Mouse (Mus musculus) telencephalon, adult 2 months (tissue): ENCODE results near the gene Ppp1r27.
"Not testable (repeated sequence)": the region's sequence is repeated elsewhere in the genome, so short reads cannot be mapped to it uniquely, and the experiment has no call there.

Experiments
- DNase-seq: peaks from one replicate; pipeline ENCODE4 v3.0.0-alpha.2; 2011; ENCODE audit warnings: low read depth, low spot score

Ppp1r27 gene

DNA sequence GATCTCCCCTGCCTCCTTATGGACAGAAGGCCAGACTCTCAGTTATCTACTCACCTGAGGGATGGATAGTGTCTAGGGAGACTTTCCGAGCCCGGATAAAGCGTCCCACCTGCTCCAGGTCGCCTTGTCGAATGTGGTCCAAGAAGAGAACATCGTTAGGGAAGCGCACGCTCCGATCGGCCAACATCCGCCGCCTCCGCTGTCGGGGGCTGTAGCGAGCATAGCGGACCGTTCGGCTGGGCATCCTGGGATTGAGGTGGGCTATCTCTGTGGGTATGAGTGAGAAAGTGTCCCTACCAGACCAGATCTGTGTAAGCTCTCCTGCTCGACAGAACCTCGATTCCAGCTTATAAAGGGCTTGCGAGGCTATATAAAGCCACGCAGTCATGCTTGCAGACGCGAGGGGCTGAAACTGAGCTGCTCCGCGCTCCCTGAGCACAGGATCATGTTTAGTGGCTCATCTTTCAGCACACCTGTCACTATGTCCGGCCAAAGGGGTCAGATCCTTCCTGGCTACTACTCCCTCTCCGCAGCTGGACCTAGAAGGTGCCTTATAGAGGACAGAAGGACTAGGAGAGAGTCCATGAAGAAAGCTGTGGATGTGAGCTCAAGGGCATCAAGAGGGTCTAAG lies at the start of gene Ppp1r27:
Gene Ppp1r27, minus strand, starts transcription at position 323 of the 631 bp plus-strand sequence.
- DNase-seq, result no peak

DNA sequence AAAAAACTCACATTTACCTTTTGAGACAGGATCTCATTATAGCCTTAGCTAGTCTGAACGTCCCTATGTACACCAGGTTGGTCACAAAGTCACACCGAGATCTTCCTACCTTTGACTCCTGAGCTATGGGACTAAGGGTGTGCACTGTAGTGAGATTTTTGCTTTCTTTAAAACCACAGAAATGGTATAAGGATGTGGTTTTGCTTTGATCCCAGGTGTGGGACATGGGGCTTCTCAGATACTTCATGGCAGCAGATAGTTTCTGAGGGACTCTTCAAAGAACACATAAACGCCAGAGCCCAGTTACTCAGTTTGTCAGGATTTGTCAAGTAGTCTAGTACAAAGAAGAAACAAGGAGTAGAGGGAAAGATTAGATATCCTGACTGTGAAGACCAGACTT lies 49.8 kb upstream of the Ppp1r27 start:
- DNase-seq, result no peak

DNA sequence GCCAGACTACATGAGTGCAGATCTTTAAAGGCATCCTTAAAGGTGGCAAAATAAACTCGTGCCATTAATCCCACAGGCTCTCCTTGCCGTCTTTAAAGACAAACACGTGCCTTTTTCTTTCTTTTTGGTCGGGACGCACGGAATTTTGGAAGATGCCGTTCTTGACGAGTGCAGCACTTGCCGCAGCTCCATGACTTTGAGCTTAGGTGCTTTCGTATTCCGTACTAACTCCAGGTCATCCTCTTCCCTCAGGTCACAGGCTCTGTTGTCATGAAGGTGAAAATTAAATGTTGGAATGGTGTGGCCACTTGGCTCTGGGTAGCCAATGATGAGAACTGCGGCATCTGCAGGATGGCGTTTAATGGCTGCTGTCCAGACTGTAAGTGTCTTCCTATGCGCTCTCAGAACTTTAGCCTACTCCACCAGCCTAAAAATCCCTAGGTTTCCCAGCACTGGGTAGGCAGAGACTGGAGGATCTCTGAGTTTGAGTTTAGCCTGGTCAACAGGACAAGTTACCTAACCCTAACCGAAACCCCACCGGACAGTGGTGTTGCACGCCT lies 48.1 kb upstream of the Ppp1r27 start:
- no peak for DNase-seq

DNA sequence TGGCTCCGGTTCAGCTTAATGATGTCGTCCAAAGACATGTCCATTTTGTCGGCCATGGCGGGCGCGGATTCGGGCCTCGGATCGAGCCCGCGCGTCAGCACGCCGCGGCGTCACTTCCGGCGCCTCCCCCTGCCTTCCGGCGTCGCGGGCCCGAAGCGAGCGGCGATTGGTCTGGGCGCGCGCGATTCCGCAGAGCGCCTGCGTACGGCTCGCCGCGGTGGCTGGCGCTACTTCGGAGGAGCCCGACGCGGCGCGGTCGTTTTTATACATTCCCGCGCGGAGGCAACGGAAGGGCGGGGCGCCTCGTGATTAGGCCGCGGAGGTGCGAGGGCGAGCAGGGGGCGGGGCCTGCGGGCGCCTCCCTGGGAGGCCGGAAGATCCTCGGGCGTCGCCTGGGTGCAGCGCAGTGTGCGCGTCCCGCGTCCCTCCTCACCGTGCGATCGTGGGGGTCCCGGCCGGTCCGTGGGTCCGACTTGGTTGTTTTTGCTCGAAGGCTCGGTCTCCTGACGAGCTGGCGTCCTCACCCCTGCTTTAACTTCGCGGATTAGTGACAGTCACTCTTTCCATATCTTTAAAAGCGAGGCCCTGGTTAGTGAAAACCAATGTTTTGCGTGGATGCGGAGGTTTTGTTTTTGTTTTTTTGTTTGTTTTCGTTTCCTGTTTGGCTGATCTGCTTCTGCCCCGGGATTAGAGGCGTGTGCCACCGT lies 47.5 kb upstream of the Ppp1r27 start, which contains the start of the genes Alyref and Anapc11:
Gene Alyref, minus strand, starts transcription at position 83 of the 707 bp plus-strand sequence.
Gene Anapc11, plus strand, starts transcription at position 139 of the 707 bp plus-strand sequence.
- DNase-seq, result peak; percentile 91

DNA sequence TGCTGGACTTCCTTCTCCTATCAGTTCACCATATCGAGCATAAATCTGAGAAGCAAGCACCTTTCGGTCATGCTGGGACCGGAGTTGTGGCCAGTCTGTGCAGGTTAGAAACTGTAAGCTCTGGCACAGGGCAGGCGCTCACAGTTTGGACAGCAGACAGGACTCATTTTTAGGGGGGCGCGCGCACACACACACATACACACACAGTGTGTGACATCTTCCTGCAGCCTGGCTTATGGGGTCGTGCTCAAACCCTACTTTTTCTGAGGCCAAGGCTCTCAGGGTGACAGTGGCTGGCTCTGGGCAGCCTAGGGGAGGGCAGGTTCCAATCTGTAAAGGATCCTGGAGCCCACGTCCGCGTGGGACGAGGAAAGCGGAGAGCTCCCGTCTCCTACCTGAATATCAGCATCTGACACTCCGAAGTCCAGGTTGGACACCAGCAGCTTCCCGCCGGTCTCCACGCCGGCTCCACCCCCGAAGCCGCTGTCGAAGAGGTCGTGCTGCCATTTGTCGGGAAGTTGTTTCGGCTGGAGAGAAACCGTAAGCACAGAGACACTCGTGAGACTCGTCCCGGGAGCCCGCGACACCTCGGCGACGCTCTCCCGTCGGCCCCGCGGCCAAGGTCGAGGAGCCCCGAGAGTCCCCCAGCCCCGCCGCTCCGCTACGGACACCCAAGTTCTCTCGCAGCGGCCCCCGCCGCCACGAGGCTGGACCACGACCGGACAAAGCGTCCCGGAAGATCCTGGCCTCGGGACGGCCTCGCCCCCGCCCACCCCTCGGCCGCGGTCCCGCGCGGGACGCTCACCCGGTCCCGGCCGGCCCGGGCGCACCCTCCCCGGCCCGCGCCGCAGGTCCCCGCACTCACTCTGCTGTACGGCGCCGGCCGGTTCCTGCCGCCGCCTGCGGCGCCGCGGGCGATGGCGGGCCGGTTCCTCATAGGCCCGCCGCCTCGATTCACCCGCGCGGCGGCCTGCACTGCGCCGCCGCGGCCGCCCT lies 46.6 kb upstream of the Ppp1r27 start:
- no peak for DNase-seq

DNA sequence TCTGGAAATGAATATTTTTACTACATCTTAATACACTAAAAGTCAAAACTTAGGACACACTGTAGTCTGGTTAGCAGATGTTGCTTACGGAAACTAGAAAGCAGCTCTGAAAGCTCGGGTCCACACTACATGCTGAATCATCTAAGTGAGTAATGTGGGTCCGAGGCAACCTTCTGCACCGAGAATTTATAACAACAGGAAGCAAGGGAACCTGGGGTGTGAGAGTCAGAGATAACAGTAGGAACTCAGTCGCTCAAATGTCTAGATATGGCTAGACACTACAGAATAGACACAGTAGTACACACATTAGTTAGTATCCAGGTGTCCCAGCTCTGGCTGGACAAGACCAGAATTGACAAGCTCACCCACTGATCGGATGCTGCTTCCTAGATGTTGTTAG lies 37.6 kb upstream of the Ppp1r27 start:
- DNase-seq, result no peak

DNA sequence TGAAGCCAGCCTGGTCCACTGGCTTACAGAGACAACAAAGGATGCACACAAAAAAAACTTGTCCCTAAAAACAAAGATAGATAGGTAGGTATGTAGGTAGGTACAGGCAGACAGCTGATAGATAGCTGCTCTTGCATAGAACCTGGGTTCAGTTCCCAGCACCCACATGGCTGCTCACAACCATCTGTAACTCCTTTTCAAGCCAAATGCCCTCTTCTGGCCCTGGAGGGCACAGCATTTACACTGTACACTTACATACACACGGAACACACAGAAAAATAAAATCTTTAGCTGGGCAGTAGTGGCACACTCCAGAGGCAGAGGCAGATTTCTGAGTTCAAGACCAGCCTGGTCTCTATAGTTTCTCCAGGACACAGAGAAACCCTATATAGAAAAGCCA lies 33.0 kb upstream of the Ppp1r27 start:
- no peak for DNase-seq

DNA sequence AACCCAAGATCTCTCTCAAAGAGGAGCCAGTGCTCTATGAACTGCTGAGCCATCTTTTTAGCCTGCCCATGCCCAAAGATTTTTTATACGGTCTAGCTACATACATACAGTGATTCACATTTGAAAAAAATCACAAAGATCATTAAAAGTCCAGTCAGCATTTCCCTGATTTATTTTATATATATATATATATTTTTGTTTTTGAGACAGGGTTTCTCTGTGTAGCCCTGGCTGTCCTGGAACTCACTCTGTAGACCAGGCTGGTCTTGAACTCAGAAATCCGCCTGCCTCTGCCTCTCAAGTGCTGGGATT lies 32.0 kb upstream of the Ppp1r27 start:
- not testable (repeated sequence) for DNase-seq

DNA sequence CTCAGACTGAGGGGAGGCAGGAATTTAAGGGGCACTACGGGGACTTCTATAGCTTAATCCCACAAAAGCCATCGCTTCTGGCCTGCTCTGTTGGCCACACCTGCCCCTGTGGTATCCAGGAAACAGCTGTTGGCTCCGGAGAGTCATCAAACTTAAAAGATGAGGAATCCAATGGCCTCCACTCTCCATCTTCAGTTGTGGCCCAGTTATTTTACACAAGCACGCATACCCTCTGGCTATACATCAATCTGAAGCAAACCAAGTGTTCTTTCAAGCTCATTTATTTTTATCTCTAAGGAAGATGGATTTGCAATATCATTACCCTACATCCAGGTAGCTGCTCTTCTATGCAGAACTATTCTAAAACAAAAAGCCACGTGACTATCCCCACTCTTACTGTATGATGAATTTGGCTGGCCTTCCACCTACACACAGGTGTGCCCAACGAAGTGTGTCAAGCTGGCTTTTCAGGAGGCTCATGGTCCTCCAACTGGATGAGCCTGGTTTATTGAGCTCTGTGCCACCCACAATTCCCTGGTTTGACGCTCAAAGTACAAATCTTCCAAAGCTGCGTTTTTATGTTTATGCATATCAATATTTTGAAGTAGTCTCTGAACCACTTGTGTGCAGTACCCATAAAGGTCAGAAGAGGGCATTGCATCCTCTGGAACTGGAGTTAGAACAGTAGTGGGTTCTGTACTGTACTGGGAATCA lies 31.5 kb upstream of the Ppp1r27 start:
- DNase-seq, result no peak

DNA sequence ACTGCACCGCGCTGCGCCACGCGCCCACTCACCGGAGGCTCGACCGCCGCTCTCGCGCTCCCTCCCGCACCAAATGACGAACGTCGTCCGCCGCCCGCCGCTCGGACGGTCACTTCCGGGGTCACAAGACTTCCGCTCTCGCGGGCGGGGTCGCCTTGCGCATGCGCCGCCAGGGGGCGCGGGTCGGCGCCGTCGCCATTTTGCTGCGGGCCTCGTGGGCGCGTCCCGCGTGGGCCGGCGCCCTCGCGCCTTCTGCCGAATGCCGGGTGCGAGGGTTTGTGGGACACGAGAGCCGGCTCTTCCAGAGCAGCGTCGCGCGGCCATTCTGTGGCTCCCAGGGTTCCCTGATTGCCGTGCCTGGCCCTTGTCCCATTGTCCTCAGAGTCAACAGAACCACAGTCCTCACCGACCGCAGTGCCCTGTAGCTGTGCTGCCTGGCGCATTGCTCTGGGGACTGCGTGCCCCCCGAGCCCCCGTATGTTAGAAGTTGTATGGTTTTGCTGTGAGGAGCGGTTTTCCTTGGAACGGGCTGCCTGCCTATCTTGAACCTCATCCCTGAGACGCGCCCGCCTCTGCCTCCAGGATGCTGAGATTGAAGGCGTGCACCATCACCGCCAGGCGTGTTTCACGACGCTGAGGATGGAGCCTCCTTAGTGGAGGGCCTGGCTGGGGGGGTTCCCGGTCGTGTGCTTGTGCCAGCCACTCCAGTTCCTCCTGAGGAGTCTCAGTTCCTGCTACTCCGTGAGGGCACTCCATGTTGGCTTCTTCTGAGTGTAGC lies 30.7 kb upstream of the Ppp1r27 start, which contains the start of gene Arhgdia:
Gene Arhgdia, minus strand, starts transcription at position 135 of the 778 bp plus-strand sequence.
- DNase-seq, result peak; percentile 73

DNA sequence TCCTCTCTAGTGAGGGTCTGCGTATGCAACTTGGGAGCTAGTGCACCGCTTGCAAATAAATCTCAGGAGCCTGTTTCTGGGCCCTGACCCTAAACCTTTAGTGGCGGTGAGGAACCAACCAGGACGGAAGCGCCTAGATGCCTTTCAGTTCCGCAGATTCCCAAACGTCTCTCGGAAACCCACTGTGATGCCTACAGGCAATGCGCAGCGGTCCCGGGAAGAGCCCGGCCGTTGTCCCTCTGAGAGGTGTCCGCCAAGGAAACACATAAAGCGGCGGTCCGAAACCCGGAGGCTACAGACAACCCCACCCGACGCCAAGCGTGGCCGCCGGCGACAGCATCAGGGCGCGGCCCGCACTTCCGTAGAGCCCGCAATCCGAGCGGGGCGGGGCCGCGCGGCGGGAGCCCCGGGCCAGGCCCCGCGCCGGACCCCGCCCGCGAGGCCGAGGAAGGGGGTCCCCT lies 30.0 kb upstream of the Ppp1r27 start:
- no peak for DNase-seq

DNA sequence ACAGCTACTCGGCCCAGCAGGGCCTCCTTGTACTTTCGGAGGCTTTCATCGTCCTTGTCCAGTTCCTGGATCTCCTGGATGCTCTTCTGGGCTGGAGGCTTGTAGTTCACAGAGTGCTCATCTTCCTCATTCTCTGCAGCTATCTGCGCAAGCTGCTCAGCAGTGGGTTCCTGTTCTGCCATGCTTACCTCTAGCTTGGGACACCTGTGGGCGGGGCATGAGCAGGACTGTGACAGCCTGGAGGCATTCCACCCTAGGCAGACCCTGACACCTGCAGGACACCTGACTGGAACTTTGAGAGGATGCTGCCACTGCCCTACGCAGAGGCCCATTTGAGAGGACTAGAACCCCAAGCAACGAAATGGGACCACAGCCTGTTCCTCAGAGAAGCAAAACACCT lies 29.3 kb upstream of the Ppp1r27 start:
- DNase-seq, result no peak

DNA sequence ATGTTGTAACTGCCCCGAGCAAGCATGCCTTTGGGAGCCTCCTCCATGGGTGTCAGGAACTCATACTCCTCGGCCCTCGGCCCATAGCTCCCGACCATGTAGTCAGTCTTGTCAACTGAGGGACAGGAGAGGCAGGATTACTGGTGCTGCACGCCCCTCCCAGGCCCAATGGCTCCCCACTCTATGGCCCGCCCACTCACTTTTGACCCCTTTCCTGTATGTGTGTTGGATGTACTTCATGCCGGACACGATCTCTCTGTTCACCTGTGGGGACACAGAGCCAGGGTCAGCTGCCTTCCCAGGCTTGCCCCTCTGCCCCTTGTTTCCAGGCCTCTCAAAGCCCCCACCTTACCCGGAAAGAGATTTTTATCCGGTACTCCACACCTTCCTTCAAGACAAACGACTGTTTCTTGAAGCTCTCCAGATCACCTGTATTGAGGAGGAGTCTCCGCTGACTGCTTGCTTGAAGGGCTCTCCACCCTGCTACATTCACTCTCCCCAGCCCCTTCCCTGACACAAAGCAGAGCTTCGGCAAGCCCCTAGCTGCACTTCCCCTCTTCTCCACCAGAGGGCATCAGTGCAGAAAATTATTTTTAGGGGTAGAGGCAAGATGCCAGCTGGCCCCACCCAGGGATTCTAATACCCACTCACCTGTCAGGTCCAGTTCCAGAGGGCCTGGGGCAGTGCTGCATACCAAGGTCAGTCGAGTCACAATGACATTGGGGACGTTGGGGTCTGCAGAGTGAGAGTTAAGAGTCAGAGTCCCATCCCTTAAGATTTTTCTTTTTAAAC lies 28.6 kb upstream of the Ppp1r27 start:
- no peak for DNase-seq

DNA sequence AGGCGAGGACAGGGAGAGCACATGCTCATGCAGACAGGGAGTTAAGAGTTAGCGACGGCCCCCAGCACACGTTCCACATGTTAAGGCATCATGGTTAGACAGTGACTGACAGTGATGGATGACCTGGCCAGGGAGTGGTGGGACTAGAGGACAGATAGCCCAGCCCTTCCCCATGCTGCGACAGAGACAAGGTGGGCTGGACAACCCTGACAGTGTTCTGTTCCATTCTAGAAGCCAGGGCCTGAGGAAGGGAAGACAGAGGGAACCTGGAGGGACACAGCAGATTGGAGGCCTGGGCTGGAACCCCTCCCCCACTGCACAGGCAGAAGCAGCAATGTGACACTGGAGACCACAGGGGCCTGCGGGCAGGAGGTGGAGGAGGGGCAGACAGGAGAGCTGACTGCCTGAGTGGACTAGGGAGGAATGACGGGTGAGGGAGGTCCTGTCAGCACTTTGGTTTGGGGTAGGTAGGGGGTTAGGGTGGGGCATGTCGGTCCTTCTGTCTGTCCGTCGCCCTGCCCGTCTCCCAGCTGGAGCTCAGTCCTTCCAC lies 27.8 kb upstream of the Ppp1r27 start:
- DNase-seq, result no peak

DNA sequence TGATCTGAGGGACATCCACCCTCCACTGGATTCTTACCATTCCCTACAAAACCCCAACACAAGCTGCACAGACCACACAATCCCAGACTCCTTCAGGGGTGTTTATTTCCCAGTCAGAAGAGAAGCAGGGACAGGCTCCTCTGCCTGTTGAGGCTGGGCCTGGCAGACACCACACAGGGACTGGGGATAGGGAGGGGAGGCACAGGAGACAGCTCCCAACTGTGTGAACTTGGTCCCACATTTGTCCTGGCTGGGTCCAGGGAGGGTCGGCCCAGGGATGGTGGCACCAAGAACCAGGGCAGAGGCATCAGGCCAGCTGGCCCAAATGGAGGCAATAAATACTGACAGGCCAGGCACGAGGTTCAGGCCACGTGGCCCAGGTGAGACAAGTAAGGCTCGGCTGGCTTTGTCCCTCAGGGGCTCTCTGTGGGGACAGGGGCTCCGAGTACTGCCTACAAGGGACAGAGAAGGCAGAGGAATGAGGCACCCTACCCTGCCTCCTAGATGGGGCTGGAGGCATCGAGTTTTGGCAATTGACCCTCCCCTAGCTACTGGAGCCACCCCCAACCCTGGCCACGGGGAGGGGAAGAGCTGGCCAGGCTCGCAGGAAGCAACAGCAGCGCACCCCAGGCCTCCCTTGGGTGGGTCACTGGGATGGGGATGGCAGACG lies 27.2 kb upstream of the Ppp1r27 start:
- DNase-seq, result no peak

DNA sequence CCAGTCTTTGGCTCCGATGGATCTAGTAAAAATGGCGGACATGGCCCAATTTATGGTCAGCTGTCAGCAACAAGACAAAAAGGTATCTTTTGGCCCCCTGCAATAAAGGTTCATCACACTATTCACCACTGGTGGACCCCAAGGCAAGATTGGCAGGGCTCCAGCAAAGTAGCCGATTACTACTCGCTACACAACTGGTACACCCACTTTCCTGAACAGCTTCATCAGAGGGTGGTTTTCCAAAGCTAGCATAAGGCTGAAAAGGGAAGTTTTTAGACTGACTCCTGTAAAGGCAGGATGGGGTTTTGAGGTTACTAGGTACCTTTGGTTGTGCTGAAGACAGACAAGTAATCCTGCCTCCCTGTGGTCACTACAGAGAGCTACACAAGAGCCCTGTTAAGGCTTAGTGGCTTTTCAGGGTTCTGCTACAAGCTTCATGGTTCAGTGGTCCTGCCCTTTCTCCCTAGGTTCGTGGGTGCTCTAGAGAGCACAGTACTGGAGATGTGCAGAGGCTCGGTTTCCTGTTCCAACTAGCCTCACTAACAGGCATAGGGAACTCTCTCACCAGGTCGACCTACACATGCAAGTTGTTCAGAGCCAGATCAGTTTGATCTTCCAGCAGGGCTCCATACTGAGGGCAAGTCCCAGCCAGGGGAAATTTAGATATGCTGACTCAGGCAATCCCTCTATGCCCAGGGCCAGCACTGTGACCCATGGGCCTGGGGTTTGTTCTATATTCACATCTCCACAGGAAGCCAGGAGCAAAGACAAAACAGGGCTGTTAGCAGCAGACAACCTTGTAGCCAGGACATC lies 26.5 kb upstream of the Ppp1r27 start:
- DNase-seq, result no peak

DNA sequence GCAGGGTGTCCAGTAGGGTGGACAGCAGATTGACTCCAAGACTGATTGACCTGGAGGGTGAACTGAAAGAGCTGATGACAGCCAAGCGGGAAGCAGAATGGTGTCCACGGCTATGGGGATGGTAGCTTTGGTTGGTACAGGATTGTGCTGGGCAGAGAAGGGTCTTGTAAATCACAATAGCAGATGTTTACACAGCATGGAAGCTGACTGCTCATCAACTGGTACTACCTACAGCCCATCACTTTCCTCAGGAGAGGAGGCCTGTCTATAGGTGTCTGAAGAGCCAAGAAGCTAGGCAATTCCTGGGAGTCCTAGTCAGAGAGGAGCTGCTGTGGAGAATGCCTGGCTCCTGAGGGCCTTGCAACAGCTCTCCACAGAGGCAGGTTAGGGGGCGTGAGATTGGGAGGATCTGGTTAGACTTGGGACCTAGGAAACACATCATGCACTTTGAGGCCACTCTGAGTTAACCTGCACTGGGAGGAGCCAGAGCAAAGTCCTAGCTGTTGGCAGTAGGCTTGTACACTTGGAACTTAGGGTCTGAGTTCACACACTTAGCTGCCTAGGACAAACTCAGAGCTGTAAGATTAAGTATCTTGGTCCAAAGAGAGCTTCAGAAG lies 25.5 kb upstream of the Ppp1r27 start:
- DNase-seq, result no peak
